9 mouse cellular contexts compared by ENCODE assay signal in genomic region chr9:45877928-45878327, GRCm38 (mm10). TPM values are rescaled to one million over a fixed set of nuclear protein-coding genes. Genes with fewer than 3 reads are reported as not detected.
DNase-seq lines count a peak whose midpoint lies in the region; ATAC-seq and TF ChIP-seq lines count a peak whose summit lies in the region.
"Had no signal": no experiment of that assay in that cellular context is flagged by ENCODE, and none has a peak within 500 bp of the region (broad histone marks: within the 10 kb centered on the region; RNA-seq: fewer than 3 reads in every experiment).

No protein-coding gene starts in this region.

- TF ChIP-seq EP300 in MEL (IDR thresholded peaks at IDR 0.05; ENCODE audit: low read depth in 1 of 2, low read length in 2 of 2) = no peak

- H3K4me2 ChIP-seq in kidney, embryonic 15.5 days = no peak overlapping the region
- no peak overlapping the region for H3K4me2 ChIP-seq in hindbrain, embryonic 12.5 days (replicated peaks)
- H3K4me2 ChIP-seq: liver, embryonic 13.5 days had no signal

- WGBS in kidney, embryonic 15.5 days = 75% methylated on average over 2 of the region's 2 CpGs
- WGBS in hindbrain, embryonic 12.5 days = 74% methylated on average over 2 of the region's 2 CpGs

- H3K79me2 ChIP-seq in MEL (ENCODE audit: control insufficient read depth, insufficient read depth, low read length, poor library complexity) = no peaks in the 10 kb centered on the region

- no peaks in the 10 kb centered on the region for H3K9me3 ChIP-seq in kidney, embryonic 15.5 days (replicated peaks)
- no peaks in the 10 kb centered on the region for H3K9me3 ChIP-seq in MEL (replicated peaks; ENCODE audit: insufficient read depth, low read length)
- H3K9me3 ChIP-seq in hindbrain, embryonic 12.5 days (replicated peaks) = no peaks in the 10 kb centered on the region
- H3K9me3 ChIP-seq: liver, embryonic 13.5 days had no signal

- peak; percentile 49 for TF ChIP-seq RAD21 in MEL (IDR thresholded peaks at IDR 0.05; ENCODE audit: low read depth, low read length)

- H3K27ac ChIP-seq in kidney, embryonic 15.5 days = no peak overlapping the region
- H3K27ac ChIP-seq in MEL (ENCODE audit: control insufficient read depth, low read depth, low read length) = no peak overlapping the region
- no peak overlapping the region for H3K27ac ChIP-seq in hindbrain, embryonic 12.5 days
- H3K27ac ChIP-seq: liver, embryonic 13.5 days had no signal

- H3K27me3 ChIP-seq in kidney, embryonic 15.5 days = no peaks in the 10 kb centered on the region
- no peaks in the 10 kb centered on the region for H3K27me3 ChIP-seq in MEL (ENCODE audit: control insufficient read depth in 1 of 2, insufficient read depth in 2 of 2, low read length in 2 of 2)
- H3K27me3 ChIP-seq in hindbrain, embryonic 12.5 days = no peaks in the 10 kb centered on the region
- H3K27me3 ChIP-seq: liver, embryonic 13.5 days had no signal

- no peak overlapping the region for H3K4me3 ChIP-seq in kidney, embryonic 15.5 days (replicated peaks)
- H3K4me3 ChIP-seq in MEL (ENCODE audit: control insufficient read depth in 1 of 2, insufficient read depth in 1 of 2, low read depth in 2 of 2, low read length in 2 of 2) = no peak overlapping the region
- no peak overlapping the region for H3K4me3 ChIP-seq in hindbrain, embryonic 12.5 days
- H3K4me3 ChIP-seq: liver, embryonic 13.5 days had no signal

- H3K36me3 ChIP-seq in kidney, embryonic 15.5 days = peaks cover 79% of the 10 kb centered on the region
- H3K36me3 ChIP-seq in MEL (ENCODE audit: control insufficient read depth in 1 of 2, insufficient read depth in 2 of 2, low read length in 2 of 2) = peaks cover 0 to 2% of the 10 kb centered on the region in 2 experiments; a peak in 2 of 4 replicates
- H3K36me3 ChIP-seq in hindbrain, embryonic 12.5 days = peaks cover 57% of the 10 kb centered on the region

- no peak overlapping the region for H3K9ac ChIP-seq in kidney, embryonic 15.5 days
- H3K9ac ChIP-seq in MEL (ENCODE audit: control insufficient read depth, low read depth, low read length, poor library complexity, severe bottlenecking) = no peak overlapping the region
- no peak overlapping the region for H3K9ac ChIP-seq in hindbrain, embryonic 12.5 days
- H3K9ac ChIP-seq: liver, embryonic 13.5 days had no signal

- TF ChIP-seq CTCF in MEL (IDR thresholded peaks at IDR 0.05 in 2 of 3, conservative IDR thresholded peaks at IDR 0.05 in 1 of 3; ENCODE audit: control insufficient read depth in 1 of 3, insufficient read depth in 1 of 3, low read depth in 2 of 3, low read length in 3 of 3, poor library complexity in 1 of 3, severe bottlenecking in 1 of 3) = peak; percentile 5 to 60 (median 12); a peak in 3 of 6 replicates

- H3K4me1 ChIP-seq in kidney, embryonic 15.5 days = no peaks in the 10 kb centered on the region
- H3K4me1 ChIP-seq in MEL (ENCODE audit: control insufficient read depth in 1 of 2, insufficient read depth in 2 of 2, low read length in 2 of 2) = no peaks in the 10 kb centered on the region
- H3K4me1 ChIP-seq in hindbrain, embryonic 12.5 days = no peaks in the 10 kb centered on the region
- H3K4me1 ChIP-seq: liver, embryonic 13.5 days had no signal

- DNase-seq in kidney, adult 18-20 months = peak; percentile 18
- DNase-seq in MEL (ENCODE audit: low read depth, low spot score) = peak; percentile 68
- peak; percentile 27 for DNase-seq in c-Kit-positive CD71-positive TER-119-negative erythroid progenitor cells, embryonic 14.5 days (ENCODE audit: low read depth)
- peak; percentile 39 to 67 for DNase-seq in lung, adult 18-20 months
- DNase-seq in frontal cortex, postnatal 14 days (ENCODE audit: low spot score in 2 of 2) = no peak
- DNase-seq: adrenal gland, adult 8-10 months; liver, embryonic 13.5 days had no signal

- no peak for ATAC-seq in kidney, embryonic 15.5 days (replicated peaks; ENCODE audit: low FRiP score)
- no peak for ATAC-seq in hindbrain, embryonic 12.5 days (ENCODE audit: low FRiP score)

- no peak for TF ChIP-seq POLR2A in MEL (IDR thresholded peaks at IDR 0.05; ENCODE audit: control insufficient read depth in 1 of 2, insufficient read depth in 1 of 2, low read depth in 1 of 2, low read length in 2 of 2, poor library complexity in 1 of 2)

TF ChIP-seq in MEL, 35 proteins besides CTCF, POLR2A, EP300 and RAD21:
- TF ChIP-seq ZNF384 (IDR thresholded peaks at IDR 0.05; ENCODE audit: low read depth, low read length) (no peak), MXI1 (IDR thresholded peaks at IDR 0.05; ENCODE audit: low read depth, low read length) (no peak), SMC3 (IDR thresholded peaks at IDR 0.05; ENCODE audit: low read depth, low read length) (peak; percentile 46), MYC (IDR thresholded peaks at IDR 0.05; ENCODE audit: low read depth, low read length) (no peak), E2F4 (IDR thresholded peaks at IDR 0.05; ENCODE audit: borderline replicate concordance, low read depth, low read length) (no peak)

RNA-seq across cellular contexts. Expression of gene Pcsk7, which starts 28.4 kb away (rescaled TPM):
- 19.4 and 22.0 TPM in 2 replicates for polyA plus RNA-seq in kidney, embryonic 15.5 days (2015; fragmentation: Nextera tagmentation; extraction: Ambion mirVana)
- 11.5 and 12.7 TPM in 2 replicates for total RNA-seq in MEL (2012; rRNA removed)
- polyA plus RNA-seq in MEL (2012; ENCODE audit: insufficient read depth in 1 of 2, insufficient read length in 2 of 2, low read depth in 1 of 2, low replicate concordance in 2 of 2, missing spikeins in 1 of 2) = 10 to 100 TPM in 1 of 2 experiments, not detected in 1; 14.3 TPM
- polyA plus RNA-seq in hindbrain, embryonic 12.5 days (2016; fragmentation: Nextera tagmentation; extraction: Ambion mirVana) = 27.1 and 30.6 TPM in 2 replicates

RNA-seq across cellular contexts. Expression of gene Rnf214, which starts 28.8 kb away (rescaled TPM):
- 57.4 and 62.3 TPM in 2 replicates for polyA plus RNA-seq in kidney, embryonic 15.5 days (2015; fragmentation: Nextera tagmentation; extraction: Ambion mirVana)
- total RNA-seq in MEL (2012; rRNA removed) = 7.9 and 8.1 TPM in 2 replicates
- polyA plus RNA-seq in MEL (2012; ENCODE audit: insufficient read depth in 1 of 2, insufficient read length in 2 of 2, low read depth in 1 of 2, low replicate concordance in 2 of 2, missing spikeins in 1 of 2) = 10 to 100 TPM in 1 of 2 experiments, not detected in 1; 17.0 TPM
- 93.2 and 95.3 TPM in 2 replicates for polyA plus RNA-seq in hindbrain, embryonic 12.5 days (2016; fragmentation: Nextera tagmentation; extraction: Ambion mirVana)

RNA-seq across cellular contexts. Expression of gene Bace1, which starts 39.5 kb away (rescaled TPM):
- 32.9 and 33.9 TPM in 2 replicates for polyA plus RNA-seq in kidney, embryonic 15.5 days (2015; fragmentation: Nextera tagmentation; extraction: Ambion mirVana)
- 0.27 and 0.33 TPM in 2 replicates for total RNA-seq in MEL (2012; rRNA removed)
- polyA plus RNA-seq in MEL (2012; ENCODE audit: insufficient read depth in 1 of 2, insufficient read length in 2 of 2, low read depth in 1 of 2, low replicate concordance in 2 of 2, missing spikeins in 1 of 2) = 1 to 10 TPM in 1 of 2 experiments, not detected in 1; 4.0 TPM
- 40.2 and 41.5 TPM in 2 replicates for polyA plus RNA-seq in hindbrain, embryonic 12.5 days (2016; fragmentation: Nextera tagmentation; extraction: Ambion mirVana)

RNA-seq across cellular contexts. Expression of gene Cep164, which starts 49.4 kb away (rescaled TPM):
- 28.3 and 30.6 TPM in 2 replicates for polyA plus RNA-seq in kidney, embryonic 15.5 days (2015; fragmentation: Nextera tagmentation; extraction: Ambion mirVana)
- total RNA-seq in MEL (2012; rRNA removed) = 7.8 and 7.9 TPM in 2 replicates
- 10 to 100 TPM in 1 of 2 experiments, not detected in 1; 14.2 TPM for polyA plus RNA-seq in MEL (2012; ENCODE audit: insufficient read depth in 1 of 2, insufficient read length in 2 of 2, low read depth in 1 of 2, low replicate concordance in 2 of 2, missing spikeins in 1 of 2)
- polyA plus RNA-seq in hindbrain, embryonic 12.5 days (2016; fragmentation: Nextera tagmentation; extraction: Ambion mirVana) = 17.7 and 18.8 TPM in 2 replicates

RNA-seq across cellular contexts. Expression of gene Tagln, which starts 57.9 kb away (rescaled TPM):
- 56.4 and 108 TPM in 2 replicates for polyA plus RNA-seq in kidney, embryonic 15.5 days (2015; fragmentation: Nextera tagmentation; extraction: Ambion mirVana)
- 0.20 and 0.42 TPM in 2 replicates for total RNA-seq in MEL (2012; rRNA removed)
- 1 to 10 TPM in 1 of 2 experiments, not detected in 1; 1.1 TPM for polyA plus RNA-seq in MEL (2012; ENCODE audit: insufficient read depth in 1 of 2, insufficient read length in 2 of 2, low read depth in 1 of 2, low replicate concordance in 2 of 2, missing spikeins in 1 of 2)
- 19.2 and 23.0 TPM in 2 replicates for polyA plus RNA-seq in hindbrain, embryonic 12.5 days (2016; fragmentation: Nextera tagmentation; extraction: Ambion mirVana)

Comparison
In these comparisons a context has a peak if more than half of its experiments do, and no peak if none do; other contexts are left out.
1. DNase-seq: peak in kidney, adult 18-20 months (single experiment), MEL (single experiment), c-Kit-positive CD71-positive TER-119-negative erythroid progenitor cells, embryonic 14.5 days (single experiment) and lung, adult 18-20 months (2 of 2); none in frontal cortex, postnatal 14 days (0 of 2).